Mouse (Mus musculus) lung, adult 2 months (tissue): ENCODE data around the gene Eif3k.

Source experiments
- CTCF ChIP-seq: fragments of 200-500 bp; IDR thresholded peaks from 2 replicates; pipeline ENCODE4 v1.5.1; 2011; ENCODE audit warnings: mild to moderate bottlenecking, low read length, control low read depth; ENCODE audit not compliant: insufficient read depth
- POLR2A ChIP-seq: fragments of 200-500 bp; IDR thresholded peaks from 2 replicates; pipeline ENCODE4 v1.6.1; 2011; ENCODE audit warnings: low read depth, mild to moderate bottlenecking, control low read depth, low read length, borderline replicate concordance; ENCODE audit errors: extremely low read depth

GRCm38 (mm10) chr7:28938654-28939053, 43.0 kb downstream of the Eif3k start:
- no peak for TF ChIP-seq POLR2A
- 0 out of 2 replicates have a peak, but pooled peaks have one; percentile 20 for TF ChIP-seq CTCF
